Mouse (Mus musculus): ENCODE results near the gene Msantd2.

The Msantd2 gene

GRCm38 (mm10) chr9:37572204-37572876, 83.2 kb downstream of the Msantd2 start:
- DNase-seq, result no peak
